Mouse (Mus musculus) mesoderm, embryonic 11.5 days (tissue): ENCODE measurements around the gene 3110082I17Rik.
A peak's percentile ranks its signal among the peaks of the same experiment; 100 is the strongest.
"Not testable (repeated sequence)": the region's sequence is repeated elsewhere in the genome, so short reads cannot be mapped to it uniquely, and the experiment has no call there.

Source experiments
- DNase-seq: peaks from one replicate; pipeline ENCODE4 v3.0.0-alpha.2; 2012; ENCODE audit warnings: low read depth, low spot score

The 3110082I17Rik gene

DNA sequence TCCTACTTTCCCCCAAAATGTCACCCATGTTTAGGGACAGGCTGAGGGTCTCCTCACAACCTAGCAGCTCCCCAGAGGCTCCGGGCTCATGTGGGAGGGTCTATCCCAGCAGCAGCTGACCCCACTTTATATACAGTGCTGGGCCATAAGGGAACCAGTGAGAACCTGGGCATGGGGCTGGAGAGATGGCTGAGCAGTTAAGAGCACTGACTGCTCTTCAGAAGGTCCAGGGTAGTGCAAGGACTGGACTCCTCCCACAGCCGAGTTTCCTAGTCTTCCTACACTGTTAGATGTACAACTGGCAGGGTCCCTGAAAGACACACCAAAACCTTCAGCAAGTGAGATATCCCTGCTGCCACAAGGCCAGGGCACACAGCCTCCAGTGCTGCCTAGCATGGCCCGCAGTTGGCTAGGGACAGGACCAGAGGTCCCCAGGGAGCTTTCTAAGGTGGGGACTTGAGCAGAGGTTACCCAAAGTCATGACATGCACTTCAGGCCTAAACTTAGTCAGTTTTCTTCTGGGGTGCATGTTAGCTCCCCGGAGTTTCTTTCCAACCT, 62.9 kb downstream of the 3110082I17Rik start:
- DNase-seq: no peak

DNA sequence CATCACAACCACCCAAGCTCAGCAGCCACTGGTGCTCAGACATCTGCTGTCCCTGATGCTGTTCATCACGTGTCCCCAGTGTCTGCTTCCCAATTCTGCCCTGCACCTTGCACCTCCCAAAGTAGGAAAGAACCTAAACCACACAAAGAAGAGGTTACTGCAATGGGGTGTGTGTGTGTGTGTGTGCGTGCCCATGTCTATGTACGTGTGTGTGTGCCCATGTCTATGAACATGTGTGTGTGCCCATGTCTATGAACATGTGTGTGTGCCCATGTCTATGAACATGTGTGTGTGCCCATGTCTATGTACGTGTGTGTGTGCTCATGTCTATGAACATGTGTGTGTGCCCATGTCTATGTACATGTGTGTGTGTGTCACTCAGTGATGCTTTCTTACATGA, 64.8 kb downstream of the 3110082I17Rik start:
- no peak for DNase-seq

DNA sequence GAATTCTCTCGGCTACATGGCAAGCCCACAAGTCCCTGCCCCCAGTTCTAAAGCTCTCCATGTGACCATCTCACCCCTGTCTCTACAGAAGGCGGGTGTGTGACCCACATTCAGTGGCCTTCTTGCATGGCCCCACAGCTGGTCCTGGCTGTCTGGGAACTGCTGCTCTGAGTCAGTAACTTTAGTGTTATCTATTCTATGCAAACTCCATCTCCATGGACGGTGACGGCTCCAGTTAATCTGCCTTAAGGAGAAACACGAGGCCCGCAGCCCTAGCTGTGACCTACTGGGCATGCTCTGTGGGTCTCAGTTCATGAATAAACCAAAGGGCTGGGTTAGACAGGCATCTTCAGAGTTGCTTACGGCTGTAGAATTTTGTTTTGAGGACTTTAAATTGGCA, 65.9 kb downstream of the 3110082I17Rik start:
- no peak for DNase-seq

DNA sequence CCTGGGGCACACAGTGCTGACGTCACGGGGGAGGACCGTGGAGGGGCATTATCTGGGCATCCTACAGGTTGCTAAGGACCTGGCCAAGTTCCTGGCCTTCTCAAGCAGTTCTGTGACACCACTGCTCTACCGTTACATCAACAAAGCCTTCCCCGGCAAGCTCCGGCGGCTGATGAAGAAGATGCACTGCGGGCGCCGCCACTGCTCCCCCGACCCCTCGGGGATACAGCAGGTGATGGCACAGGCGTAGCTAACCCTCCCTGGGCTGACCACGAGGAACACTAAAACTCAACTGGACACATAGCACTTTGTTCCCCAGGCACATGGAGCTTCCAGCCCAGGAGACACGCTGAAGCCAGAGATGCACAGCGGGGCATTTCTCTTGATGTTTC, 67.1 kb downstream of the 3110082I17Rik start:
- no peak for DNase-seq

DNA sequence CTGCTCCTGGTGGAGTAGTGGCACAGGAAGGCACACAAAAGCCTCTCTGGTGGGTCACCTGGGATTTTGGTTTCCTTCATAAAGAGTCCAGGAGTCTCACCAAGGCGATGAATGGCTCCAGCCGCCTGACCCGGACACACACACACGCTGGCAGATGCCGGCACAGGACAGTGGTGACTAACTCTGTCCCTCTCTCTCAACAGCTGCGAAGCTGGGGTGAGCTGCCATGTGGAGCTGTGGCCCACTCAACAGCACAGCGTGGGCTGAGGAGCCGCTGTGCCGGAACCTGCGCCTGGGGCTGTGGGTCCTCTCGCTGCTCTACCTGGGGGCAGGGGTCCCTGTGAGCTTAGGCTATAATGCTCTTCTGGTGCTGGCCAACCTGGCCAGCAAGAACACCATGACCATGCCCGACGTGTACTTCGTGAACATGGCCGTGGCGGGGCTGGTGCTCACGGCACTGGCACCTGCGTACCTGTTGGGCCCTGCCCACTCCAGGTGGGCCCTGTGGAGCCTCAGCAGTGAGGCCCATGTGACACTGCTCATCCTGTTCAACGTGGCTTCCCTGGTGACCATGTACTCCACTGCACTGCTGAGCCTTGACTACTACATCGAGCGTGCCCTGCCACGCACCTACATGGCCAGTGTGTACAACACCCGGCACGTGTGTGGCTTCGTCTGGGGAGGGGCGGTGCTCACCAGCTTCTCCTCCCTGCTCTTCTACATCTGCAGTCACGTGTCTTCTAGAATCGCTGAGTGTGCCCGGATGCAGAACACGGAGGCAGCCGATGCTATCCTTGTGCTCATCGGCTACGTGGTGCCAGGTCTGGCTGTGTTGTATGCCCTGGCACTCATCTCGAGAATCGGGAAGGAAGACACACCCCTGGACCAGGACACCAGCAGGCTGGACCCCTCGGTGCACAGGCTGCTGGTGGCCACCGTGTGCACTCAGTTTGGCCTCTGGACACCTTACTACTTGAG, 67.8 kb downstream of the 3110082I17Rik start:
- no peak for DNase-seq

DNA sequence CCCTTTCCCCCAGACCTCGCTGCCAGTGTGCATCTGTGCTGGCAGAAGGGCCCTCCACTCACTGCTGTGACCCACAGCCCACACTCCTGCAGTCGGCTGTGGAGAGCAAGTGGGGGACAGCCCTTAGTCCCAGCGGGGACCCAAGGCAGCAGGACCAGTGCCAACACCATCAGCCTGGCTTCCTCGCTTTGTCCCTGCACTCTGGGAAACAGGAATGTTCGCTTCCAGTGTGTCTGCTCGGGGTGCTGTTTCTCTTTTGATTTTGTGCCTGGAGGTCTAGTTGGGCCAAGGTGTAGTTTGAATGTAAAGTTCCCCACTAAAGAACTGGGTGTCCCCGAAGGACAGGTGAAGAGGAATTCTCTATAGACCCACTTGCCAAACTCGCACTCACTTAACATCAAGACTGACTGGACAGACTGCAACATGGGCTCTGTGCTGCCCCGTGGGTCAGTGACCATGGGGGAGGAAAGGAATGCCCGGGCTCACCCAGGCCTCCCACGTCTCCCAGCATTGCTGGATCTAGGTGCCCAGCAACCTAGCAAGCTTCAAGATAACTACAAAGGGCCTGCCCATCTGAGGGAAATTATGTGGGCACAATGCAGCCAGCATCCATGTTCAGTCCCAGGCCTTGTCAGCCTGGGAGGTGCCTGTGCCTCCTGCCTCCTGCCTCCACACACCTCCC, 68.9 kb downstream of the 3110082I17Rik start:
- DNase-seq: no peak

DNA sequence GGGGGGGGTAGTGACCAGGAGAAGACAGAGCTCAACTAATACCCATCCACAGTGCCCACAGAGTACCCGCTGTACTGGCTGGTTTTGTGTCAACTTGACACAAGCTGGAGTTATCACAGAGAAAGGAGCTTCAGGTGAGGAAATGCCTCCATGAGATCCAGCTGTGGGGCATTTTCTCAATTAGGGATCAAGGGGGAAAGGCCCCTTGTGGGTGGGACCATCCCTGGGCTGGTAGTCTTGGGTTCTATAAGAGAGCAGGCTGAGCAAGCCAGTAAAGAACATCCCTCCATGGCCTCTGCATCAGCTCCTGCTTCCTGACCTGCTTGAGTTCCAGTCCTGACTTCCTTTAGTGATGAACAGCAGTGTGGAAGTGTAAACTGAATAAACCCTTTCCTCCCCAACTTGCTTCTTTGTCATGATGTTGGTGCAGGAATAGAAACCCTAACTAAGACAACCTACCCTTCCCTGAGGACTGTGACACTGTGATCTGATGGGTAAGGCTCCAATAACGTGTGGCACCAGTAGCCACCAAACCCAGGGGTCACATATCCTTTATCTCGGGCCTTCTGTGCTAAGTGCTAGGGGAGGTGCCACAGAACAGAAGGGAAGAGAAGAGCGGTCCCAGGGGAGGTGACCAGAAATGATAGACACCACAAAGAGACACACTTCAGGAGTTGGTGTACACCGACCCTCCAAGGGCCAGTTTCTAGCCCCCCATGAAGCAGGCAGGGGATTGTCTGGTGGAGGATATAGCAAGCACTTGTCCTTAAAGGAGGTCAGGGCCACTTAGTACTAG, 69.8 kb downstream of the 3110082I17Rik start:
- DNase-seq: not testable (repeated sequence)

DNA sequence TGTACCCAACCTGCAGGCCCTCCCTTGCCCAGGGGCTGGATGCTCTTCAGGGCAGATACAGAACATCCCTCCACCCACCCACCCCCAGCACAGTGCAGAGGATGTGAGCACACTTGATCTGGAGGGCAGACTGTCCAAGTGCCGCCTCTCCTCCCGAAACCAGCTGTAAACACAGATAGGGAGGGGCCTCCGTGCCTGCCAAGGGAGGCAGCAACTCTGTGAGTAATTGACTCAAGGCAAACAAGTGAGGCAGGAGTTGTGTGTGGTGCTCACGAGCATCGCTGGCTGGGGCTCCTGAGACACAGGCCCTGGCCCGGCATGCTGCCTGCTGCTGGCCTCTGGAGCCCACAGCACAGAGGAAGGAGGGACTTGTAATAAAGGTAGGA, 70.7 kb downstream of the 3110082I17Rik start:
- DNase-seq: peak; percentile 26

DNA sequence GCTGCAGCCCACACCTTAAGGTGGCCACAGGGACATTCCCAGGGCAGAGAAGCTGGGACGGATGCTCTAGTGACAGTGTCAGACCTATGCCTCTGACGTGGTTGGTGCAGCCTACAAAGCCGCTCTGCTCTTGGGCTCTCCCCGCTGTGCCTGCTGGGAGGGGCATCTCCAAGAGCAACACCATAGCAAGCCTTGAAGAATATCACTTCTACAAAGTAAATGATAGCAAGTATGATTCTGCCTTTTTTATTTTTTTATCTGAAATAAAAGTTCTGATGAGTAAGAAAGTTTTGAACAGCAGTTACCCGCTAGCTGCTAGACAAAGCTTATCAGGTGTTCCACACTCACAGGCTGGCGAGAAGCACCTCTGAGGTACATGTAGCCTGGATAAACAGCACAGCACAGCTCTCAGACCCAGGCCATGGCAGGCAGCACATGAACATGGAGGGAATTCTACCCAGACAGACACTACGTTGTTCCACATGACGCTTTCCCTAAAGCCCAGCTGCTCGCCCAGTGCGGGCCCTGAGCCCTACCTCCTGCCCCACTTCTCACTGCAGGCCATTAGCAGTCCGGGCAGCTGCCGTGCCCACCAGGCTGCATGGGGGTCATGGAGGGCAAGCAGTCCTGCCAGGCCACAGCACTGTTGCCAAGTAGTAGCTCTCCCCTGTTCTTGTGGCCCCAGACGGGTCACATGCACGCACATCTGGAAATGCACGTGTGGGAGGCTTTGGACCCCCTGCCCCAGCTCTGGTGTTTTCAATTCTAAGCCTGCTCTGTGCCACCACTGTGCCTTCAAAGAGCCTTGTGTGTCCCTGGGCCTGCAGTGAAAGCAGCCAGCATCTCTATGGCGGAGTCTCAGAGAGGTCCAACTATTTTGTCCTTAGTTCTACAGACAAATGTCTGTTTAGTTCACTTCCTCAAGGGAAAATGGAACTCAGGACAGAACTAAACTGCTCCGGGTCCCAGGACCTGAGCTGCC, 71.3 kb downstream of the 3110082I17Rik start:
- no peak for DNase-seq

DNA sequence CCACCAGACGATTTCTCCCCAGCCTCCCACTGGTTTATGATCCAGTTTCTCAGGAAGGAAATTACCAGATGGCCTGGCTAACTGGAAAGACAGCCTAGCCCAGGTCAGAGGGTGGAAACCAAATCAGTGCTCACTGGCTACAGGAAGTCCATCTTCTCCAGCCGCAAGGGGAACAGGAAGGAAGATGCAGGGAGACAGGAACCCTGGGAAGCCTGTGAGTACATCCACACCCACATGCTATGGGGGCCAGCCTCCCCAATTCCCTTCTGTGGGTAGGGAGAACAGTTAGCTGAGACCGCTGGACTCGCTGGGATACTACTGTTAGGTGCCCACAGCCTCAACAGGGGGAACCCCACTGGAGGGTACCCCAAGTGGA, 72.1 kb downstream of the 3110082I17Rik start:
- no peak for DNase-seq

DNA sequence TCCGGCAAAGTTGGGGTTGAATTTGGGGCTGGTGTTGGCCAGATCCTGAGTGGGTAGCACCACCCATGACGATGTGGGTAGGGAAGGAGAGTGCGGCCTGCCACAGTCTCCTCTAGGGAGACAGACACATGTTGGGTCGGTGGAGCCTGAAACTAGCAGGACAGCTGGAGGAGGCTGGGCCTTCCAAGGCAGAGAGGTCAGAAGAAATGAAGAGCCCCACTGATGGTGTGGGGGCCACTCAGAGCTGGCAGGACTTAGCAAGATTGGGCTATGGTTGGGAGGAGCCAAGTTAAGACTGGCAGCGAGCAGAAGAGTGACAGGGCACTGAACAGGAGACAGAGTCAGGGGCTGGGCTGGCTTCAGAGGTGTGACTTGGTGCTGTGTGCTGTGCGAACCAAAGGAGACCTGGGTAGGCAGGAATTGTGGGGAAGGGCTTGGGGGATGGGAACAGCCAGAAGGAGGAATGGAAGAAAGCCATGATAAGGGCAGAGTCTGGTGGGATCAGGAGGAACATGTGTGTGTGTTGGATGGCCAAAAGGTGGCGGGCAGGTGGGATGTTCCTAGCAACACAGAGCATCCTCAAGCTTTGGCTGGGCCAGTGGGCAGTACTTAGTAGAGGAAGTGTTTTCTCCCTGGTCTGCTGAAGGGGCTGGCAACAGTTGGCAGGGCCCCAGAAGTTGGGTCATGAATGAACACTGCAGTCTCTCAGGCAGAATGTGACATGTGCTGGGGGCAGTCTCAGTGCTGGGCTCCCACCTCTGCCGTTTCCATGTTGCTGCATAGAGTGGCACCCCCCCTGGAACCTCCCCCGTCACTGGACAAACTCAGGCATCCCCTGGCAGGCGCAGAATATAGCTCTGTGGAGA, 72.8 kb downstream of the 3110082I17Rik start:
- no peak for DNase-seq

DNA sequence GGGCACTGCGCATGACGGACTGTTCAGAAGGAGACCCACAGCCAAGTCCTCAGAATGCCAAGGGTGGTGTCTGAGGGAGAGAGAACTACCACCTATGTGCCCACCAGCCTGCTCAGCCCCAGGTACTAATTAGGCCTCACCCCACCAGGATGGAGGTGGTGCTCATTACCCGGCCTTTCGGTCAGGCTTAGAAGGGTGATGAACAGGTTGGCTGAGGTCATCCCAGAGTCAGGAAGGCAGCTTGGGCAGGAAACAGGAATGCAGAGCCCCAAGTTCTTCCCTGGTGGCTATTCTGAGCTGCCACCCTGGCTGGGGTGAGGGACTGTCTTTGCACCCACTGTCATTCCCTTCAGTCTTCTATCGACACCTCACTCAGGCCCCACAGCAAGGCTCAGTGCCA, 74.3 kb downstream of the 3110082I17Rik start:
- DNase-seq: no peak

DNA sequence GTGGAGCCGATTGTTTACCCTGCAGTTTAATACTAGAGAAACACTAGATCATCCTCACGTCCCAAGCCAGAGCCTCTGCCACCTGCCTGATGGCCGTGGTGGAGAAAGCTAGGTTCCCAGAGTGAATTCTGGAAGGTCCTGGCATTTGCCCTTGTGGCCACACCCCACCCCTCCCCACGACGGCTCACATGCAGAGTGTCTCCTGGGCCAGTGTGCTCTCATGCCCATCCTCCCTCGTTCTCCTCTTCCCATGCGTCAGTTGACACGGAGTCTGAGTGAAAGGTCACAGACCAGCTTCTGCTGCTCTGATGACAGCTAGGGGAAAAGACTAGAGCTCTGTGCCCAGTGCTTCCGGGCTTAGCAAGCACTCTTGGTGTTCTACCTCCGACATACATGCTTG, 75.8 kb downstream of the 3110082I17Rik start:
- DNase-seq: no peak

DNA sequence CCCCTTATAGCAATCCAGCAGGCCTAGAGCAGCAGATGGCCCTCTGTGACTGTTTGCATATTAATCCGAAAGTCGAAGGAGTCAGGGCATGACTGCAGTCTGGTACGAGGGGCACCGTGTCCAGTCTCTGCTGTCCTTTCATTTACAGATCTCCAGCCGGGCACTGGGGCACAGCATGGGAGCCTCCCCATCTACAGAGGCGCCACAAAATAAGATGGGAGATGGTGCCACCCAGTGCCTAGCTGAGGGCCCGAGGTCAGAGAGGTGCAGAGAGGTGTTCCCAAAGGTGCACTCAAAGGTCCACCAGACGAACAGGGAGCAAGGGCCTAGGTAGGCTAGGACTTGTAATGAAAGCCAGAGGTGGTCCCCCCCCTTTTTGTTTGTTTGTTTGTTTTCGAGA, 77.1 kb downstream of the 3110082I17Rik start:
- no peak for DNase-seq

DNA sequence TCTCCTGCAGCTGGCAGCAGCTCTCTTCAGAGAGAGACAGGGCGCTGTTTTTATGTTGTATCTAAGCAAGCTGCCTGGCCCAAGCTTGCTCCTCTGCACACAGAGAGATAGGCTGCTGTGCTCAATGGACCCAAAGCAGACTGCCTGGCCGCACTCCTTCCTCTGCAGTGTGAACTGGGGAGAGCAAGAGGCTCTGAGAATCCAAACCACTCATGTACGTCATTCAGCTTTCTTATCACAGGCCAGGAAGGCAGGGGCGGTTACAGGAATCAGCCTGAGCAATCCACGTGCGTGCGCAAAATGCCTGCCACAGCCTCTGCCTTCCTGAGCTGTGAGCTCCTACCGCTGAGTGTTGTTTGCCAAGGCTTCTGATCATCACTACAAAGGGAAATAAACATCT, 77.6 kb downstream of the 3110082I17Rik start:
- DNase-seq: no peak

DNA sequence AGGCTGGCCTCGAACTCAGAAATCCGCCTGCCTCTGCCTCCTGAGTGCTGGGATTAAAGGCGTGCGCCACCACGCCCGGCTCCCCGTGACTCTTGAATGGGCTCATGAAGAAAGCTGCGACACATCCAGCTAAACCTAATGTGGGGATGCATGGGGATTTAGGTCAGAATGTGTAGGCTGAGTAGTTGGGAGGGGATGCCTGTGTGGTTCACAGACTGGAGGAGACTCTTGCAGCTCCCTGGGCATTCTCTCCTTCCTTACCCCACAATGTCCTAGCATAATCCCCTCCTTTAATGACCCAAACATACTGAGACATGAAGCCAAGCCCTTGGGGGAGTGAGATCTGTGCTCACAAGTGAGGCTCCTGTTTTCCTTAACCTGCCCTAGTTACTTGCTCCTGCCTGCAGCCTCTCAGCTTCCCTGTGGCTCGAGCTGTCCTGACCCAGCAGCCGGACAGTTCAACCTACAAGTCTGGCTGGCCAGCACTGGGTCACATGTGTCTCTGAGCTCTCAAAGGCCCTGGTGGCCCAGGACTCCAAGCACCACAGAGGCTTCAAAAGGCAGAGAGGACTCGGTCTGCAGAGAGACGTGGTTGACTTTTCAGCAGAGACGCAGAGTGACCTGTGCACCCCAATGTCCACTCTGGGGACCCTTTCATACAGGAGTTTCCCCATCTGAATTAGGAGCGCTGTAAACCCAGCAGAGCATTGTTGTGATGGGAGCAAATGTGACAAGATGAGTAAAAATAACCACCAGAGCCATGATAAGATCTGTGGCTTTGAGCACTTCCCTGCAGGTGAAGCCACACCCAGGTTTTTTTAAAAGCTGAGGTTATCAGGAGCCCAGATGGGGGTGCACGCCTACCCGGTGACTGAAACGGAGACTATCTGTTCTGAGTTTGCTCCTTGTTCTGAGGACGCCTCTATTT, 78.5 kb downstream of the 3110082I17Rik start:
- no peak for DNase-seq

DNA sequence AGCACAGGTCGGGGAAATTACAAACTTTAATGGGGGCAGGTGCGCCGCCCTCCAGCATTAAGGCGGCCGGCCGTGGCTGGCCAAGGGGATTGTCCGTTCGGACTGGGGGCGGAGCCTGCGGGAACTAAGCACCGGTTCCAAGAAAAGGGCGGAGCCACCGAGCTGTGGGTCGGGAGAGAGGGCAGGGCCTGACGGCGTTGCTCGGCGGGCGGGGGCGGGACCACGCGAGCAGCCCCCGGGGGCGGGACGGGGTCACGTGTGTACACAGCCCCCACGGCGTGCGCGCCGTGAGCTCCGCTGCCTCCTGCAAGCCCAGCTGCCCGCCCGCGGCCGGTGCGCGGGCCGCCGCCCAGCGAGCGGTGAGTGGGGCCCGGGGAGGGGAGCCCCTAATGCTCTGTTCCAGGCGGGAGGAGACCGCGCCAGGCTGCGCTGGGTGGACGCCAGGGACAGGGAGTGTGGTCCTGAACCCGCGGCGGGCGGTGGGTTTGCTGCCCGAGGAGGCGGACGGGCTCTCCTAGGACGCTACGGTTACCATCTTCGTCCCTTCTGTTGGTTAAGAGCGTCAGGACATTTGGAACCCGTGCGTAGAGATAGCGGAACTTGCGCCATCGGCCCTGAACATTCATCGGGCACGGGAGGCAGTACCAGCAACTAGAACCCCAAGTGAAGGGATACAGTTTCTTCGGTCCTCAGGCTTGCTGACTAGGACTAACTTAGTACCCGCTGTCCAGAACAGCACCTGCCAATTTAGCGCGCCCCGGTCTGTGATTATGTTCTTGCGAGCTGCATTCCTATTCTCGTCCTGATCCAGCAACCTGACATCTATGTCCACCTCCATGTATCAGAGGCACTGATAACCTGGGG, 79.7 kb downstream of the 3110082I17Rik start:
- peak; percentile 89 for DNase-seq
